Mouse (Mus musculus): ENCODE results near the gene Ccm2.

DNA sequence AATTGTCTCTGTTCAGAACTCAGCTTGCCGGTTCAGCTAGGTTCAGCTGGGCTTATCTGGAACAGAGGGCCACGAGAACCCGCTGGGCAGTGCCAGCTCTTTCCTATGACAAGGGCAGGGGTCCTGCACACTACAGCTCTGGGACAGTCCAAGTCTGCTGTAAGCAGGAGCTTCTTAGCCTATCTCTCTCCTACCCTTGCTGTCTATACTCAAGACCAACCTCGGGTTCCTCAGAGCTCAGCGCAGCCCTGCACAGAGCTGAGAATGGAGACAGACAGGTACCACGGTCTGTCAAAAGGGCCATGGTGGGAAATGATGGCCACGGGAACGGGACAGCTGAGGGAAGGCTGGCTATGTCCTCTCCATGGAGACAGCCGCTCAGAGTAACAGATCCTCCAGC, 56.5 kb downstream of the Ccm2 start:
- TF ChIP-seq CTCF (IDR thresholded peaks at IDR 0.05; ENCODE audit: control insufficient read depth, insufficient read depth, low read length) (no peak), POLR2A (IDR thresholded peaks at IDR 0.05; ENCODE audit: borderline replicate concordance, control insufficient read depth, low read depth, low read length) (no peak)
